Mouse (Mus musculus) kidney, adult 2 months (tissue): ENCODE measurements at regions not wholly inside any gene's neighbourhood (a gene's known extent, or its start where the extent isn't known, plus 50 kb on each side); places are given as distances from the start of the nearest gene placed in this dataset.
A peak's percentile ranks its signal among the peaks of the same experiment; 100 is the strongest.

Experiments used
- DNase-seq: peaks from one replicate; pipeline ENCODE4 v3.0.0; 2021
- H3K27ac ChIP-seq: fragments of 200-500 bp; 2 replicates; pipeline ENCODE4 v1.5.1; 2012; ENCODE audit warnings: low read depth, low read length, control low read depth, inconsistent platforms; ENCODE audit not compliant: insufficient read depth
- H3K27me3 ChIP-seq: fragments of 200-500 bp; replicated peaks from 2 replicates; pipeline ENCODE4 v1.6.1; 2012; ENCODE audit warnings: mild to moderate bottlenecking, moderate library complexity, low read length, inconsistent platforms; ENCODE audit not compliant: control insufficient read depth, insufficient read depth
- H3K36me3 ChIP-seq: fragments of 200-500 bp; 2 replicates; pipeline ENCODE4 v1.6.1; 2012; ENCODE audit warnings: mild to moderate bottlenecking, moderate library complexity, low read length, inconsistent platforms; ENCODE audit not compliant: control insufficient read depth, insufficient read depth
- H3K4me1 ChIP-seq: fragments of 200-500 bp; 2 replicates; pipeline ENCODE4 v1.6.1; 2011; ENCODE audit warnings: low read length; ENCODE audit not compliant: control insufficient read depth, insufficient read depth
- H3K4me3 ChIP-seq: fragments of 200-500 bp; 2 replicates; pipeline ENCODE4 v1.5.1; 2011; ENCODE audit warnings: mild to moderate bottlenecking, low read depth, low read length, control low read depth; ENCODE audit not compliant: insufficient read depth
- CTCF ChIP-seq: fragments of 200-500 bp; conservative IDR thresholded peaks from 2 replicates; pipeline ENCODE4 v1.5.1; 2011; ENCODE audit warnings: low read depth, mild to moderate bottlenecking, control low read depth, low read length, moderate library complexity, mixed read lengths; ENCODE audit not compliant: insufficient read depth, insufficient read length
- POLR2A ChIP-seq: fragments of 200-500 bp; IDR thresholded peaks from one replicate; pipeline ENCODE4 v1.6.1; 2011; ENCODE audit warnings: low read depth, low read length, control low read depth
- WGBS: fragments of 180-500 bp; shearing (Covaris S2); methylation state at CpG from one replicate; pipeline ENCODE4 v1.1.7; 2018; 5-methylcytosine and 5-hydroxymethylcytosine counted together

- peak; percentile 34 for DNase-seq
- no peaks in the 10 kb centered on the region for H3K36me3 ChIP-seq
- no peaks in the 10 kb centered on the region for H3K4me1 ChIP-seq
- H3K27me3 ChIP-seq = no peaks in the 10 kb centered on the region
- no peak overlapping the region for H3K4me3 ChIP-seq
- 34% methylated on average over 2 of the region's 2 CpGs for WGBS
- H3K27ac ChIP-seq = no peak overlapping the region
- TF ChIP-seq CTCF = no peak
- TF ChIP-seq POLR2A = no peak
These were observed 223.2 kb upstream of the Agtr1b start for GRCm38 (mm10) chr3:20590143-20590542.

GRCm38 (mm10) chr3:20551563-20551962 is 184.6 kb upstream of the Agtr1b start:
- H3K27ac ChIP-seq = no peak overlapping the region
- no peak for DNase-seq
- 42% methylated on average over 2 of the region's 2 CpGs for WGBS

GRCm38 (mm10) chr3:20543991-20544390 is 177.0 kb upstream of the Agtr1b start:
- Histone ChIP-seq H3K27me3 (no peaks in the 10 kb centered on the region), H3K27ac (no peak overlapping the region), H3K4me1 (no peaks in the 10 kb centered on the region), H3K36me3 (no peaks in the 10 kb centered on the region), H3K4me3 (no peak overlapping the region)
- 77% methylated on average over 7 of the region's 7 CpGs for WGBS
- TF ChIP-seq CTCF (no peak), POLR2A (no peak)
- DNase-seq = no peak

More at GRCm38 (mm10) chr3:20551563-20551962, 184.6 kb upstream of the Agtr1b start:
- Histone ChIP-seq H3K36me3 (no peaks in the 10 kb centered on the region), H3K27me3 (no peaks in the 10 kb centered on the region), H3K4me1 (no peaks in the 10 kb centered on the region), H3K4me3 (no peak overlapping the region)
- TF ChIP-seq CTCF (no peak), POLR2A (no peak)

- no peaks in the 10 kb centered on the region for H3K27me3 ChIP-seq
- no peak overlapping the region for H3K27ac ChIP-seq
- DNase-seq = no peak
- no peaks in the 10 kb centered on the region for H3K36me3 ChIP-seq
- 75% methylated on average over 4 of the region's 4 CpGs for WGBS
- no peak overlapping the region for H3K4me3 ChIP-seq
- H3K4me1 ChIP-seq = no peaks in the 10 kb centered on the region
- no peak for TF ChIP-seq POLR2A
These were observed 171.6 kb upstream of the Agtr1b start for GRCm38 (mm10) chr3:20538492-20539004.

GRCm38 (mm10) chr3:20520738-20521137 is 153.8 kb upstream of the Agtr1b start:
- WGBS = 52% methylated on average over 6 of the region's 6 CpGs
- DNase-seq = peak; percentile 11
- TF ChIP-seq POLR2A = no peak
- peak; percentile 49 for TF ChIP-seq CTCF
- H3K4me1 ChIP-seq = no peaks in the 10 kb centered on the region
- no peak overlapping the region for H3K4me3 ChIP-seq
- no peaks in the 10 kb centered on the region for H3K27me3 ChIP-seq
- no peaks in the 10 kb centered on the region for H3K36me3 ChIP-seq
- H3K27ac ChIP-seq = no peak overlapping the region

GRCm38 (mm10) chr3:20509192-20509591 is 142.2 kb upstream of the Agtr1b start:
- no peaks in the 10 kb centered on the region for H3K4me1 ChIP-seq
- WGBS = 0% methylated on average over 2 of the region's 2 CpGs
- no peaks in the 10 kb centered on the region for H3K36me3 ChIP-seq
- TF ChIP-seq POLR2A (no peak), CTCF (peak; percentile 56)
- DNase-seq = peak; percentile 46
- no peak overlapping the region for H3K4me3 ChIP-seq
- no peak overlapping the region for H3K27ac ChIP-seq
- no peaks in the 10 kb centered on the region for H3K27me3 ChIP-seq

GRCm38 (mm10) chr3:20505546-20505945 is 138.6 kb upstream of the Agtr1b start:
- Histone ChIP-seq H3K4me1 (no peaks in the 10 kb centered on the region), H3K4me3 (no peak overlapping the region), H3K36me3 (no peaks in the 10 kb centered on the region), H3K27me3 (no peaks in the 10 kb centered on the region), H3K27ac (no peak overlapping the region)
- TF ChIP-seq CTCF = no peak
- TF ChIP-seq POLR2A = no peak
- DNase-seq = no peak
- 86% methylated on average over 5 of the region's 5 CpGs for WGBS
